Mouse (Mus musculus): ENCODE data around the gene Sbno1.

GRCm38 (mm10) chr5:124438746-124439145 is 12.9 kb upstream of the Sbno1 start:
- TF ChIP-seq CTCF (IDR thresholded peaks at IDR 0.05 in 2 of 3, conservative IDR thresholded peaks at IDR 0.05 in 1 of 3; ENCODE audit: control insufficient read depth in 1 of 3, insufficient read depth in 1 of 3, low read depth in 2 of 3, low read length in 3 of 3, poor library complexity in 1 of 3, severe bottlenecking in 1 of 3) (no peak), USF1 (IDR thresholded peaks at IDR 0.05; ENCODE audit: low read depth, low read length) (no peak), POLR2A (IDR thresholded peaks at IDR 0.05; ENCODE audit: control insufficient read depth in 1 of 2, insufficient read depth in 1 of 2, low read depth in 1 of 2, low read length in 2 of 2, poor library complexity in 1 of 2) (no peak)

All from MEL (cell line).